Mouse (Mus musculus): Measurements from ENCODE around the gene Slc41a3. TPM values are rescaled to one million over a fixed set of nuclear protein-coding genes. Genes with fewer than 3 reads are reported as not detected.

The Slc41a3 gene
- polyA plus RNA-seq, 1 experiment from 2014 or later: 5.2 TPM

GRCm38 (mm10) chr6:90691935-90692334 is 87.4 kb downstream of the Slc41a3 start:
- Histone ChIP-seq H3K9me3 (no peaks in the 10 kb centered on the region), H3K4me2 (no peak overlapping the region), H3K27me3 (no peaks in the 10 kb centered on the region), H3K36me3 (peaks cover 67% of the 10 kb centered on the region), H3K4me3 (no peak overlapping the region), H3K4me1 (peaks cover 9% of the 10 kb centered on the region; the same call in 1 of the 2 replicates), H3K27ac (no peak overlapping the region), H3K9ac (no peak overlapping the region)
- 65% methylated on average over 2 of the region's 2 CpGs for WGBS
- no peak for ATAC-seq (ENCODE audit: borderline replicate concordance, extremely low read depth, low FRiP score, low TSS enrichment)

GRCm38 (mm10) chr6:90692404-90692803 is 87.9 kb downstream of the Slc41a3 start:
- no peaks in the 10 kb centered on the region for H3K27me3 ChIP-seq
- no peak for ATAC-seq (ENCODE audit: borderline replicate concordance, extremely low read depth, low FRiP score, low TSS enrichment)
- H3K4me2 ChIP-seq: no peak overlapping the region
- no peaks in the 10 kb centered on the region for H3K9me3 ChIP-seq
- H3K4me1 ChIP-seq: peaks cover 9% of the 10 kb centered on the region; the same call in 1 of the 2 replicates
- H3K9ac ChIP-seq: no peak overlapping the region
- WGBS: 67% methylated on average over 2 of the region's 2 CpGs
- H3K27ac ChIP-seq: no peak overlapping the region
- H3K4me3 ChIP-seq: no peak overlapping the region
- peaks cover 62% of the 10 kb centered on the region for H3K36me3 ChIP-seq

GRCm38 (mm10) chr6:90695754-90696153 is 91.2 kb downstream of the Slc41a3 start:
- Histone ChIP-seq H3K27me3 (no peaks in the 10 kb centered on the region), H3K4me2 (no peak overlapping the region), H3K27ac (no peak overlapping the region), H3K36me3 (peaks cover 31% of the 10 kb centered on the region), H3K9ac (no peak overlapping the region), H3K4me3 (no peak overlapping the region), H3K9me3 (no peaks in the 10 kb centered on the region), H3K4me1 (peaks cover 3% of the 10 kb centered on the region; the same call in 1 of the 2 replicates)
- ATAC-seq (ENCODE audit: borderline replicate concordance, extremely low read depth, low FRiP score, low TSS enrichment): no peak
- 75% methylated on average over 1 of the region's 1 CpGs for WGBS

Small RNA genes within 50 kb of the gene (microRNA-seq; reads per million reads assigned to microRNA genes)
- gene Gm24816: not detected

Other genes starting within 250 kb of the Slc41a3 start
- 7.5 and 7.6 TPM in 2 replicates for gene Zxdc, start 235.2 kb upstream of the Slc41a3 start, polyA plus RNA-seq (2015; fragmentation: Nextera tagmentation; extraction: Ambion mirVana)
- 0.50 and 0.68 TPM in 2 replicates for gene Cfap100, start 175.9 kb upstream of the Slc41a3 start, polyA plus RNA-seq (2015; fragmentation: Nextera tagmentation; extraction: Ambion mirVana)
- gene Klf15, start 142.1 kb upstream of the Slc41a3 start, polyA plus RNA-seq (2015; fragmentation: Nextera tagmentation; extraction: Ambion mirVana): 10.9 and 13.5 TPM in 2 replicates
- 1.4 and 2.1 TPM in 2 replicates for gene Aldh1l1, start 118.3 kb upstream of the Slc41a3 start, polyA plus RNA-seq (2015; fragmentation: Nextera tagmentation; extraction: Ambion mirVana)